ENCODE assay signal across 8 mouse cellular contexts in the genomic region with DNA sequence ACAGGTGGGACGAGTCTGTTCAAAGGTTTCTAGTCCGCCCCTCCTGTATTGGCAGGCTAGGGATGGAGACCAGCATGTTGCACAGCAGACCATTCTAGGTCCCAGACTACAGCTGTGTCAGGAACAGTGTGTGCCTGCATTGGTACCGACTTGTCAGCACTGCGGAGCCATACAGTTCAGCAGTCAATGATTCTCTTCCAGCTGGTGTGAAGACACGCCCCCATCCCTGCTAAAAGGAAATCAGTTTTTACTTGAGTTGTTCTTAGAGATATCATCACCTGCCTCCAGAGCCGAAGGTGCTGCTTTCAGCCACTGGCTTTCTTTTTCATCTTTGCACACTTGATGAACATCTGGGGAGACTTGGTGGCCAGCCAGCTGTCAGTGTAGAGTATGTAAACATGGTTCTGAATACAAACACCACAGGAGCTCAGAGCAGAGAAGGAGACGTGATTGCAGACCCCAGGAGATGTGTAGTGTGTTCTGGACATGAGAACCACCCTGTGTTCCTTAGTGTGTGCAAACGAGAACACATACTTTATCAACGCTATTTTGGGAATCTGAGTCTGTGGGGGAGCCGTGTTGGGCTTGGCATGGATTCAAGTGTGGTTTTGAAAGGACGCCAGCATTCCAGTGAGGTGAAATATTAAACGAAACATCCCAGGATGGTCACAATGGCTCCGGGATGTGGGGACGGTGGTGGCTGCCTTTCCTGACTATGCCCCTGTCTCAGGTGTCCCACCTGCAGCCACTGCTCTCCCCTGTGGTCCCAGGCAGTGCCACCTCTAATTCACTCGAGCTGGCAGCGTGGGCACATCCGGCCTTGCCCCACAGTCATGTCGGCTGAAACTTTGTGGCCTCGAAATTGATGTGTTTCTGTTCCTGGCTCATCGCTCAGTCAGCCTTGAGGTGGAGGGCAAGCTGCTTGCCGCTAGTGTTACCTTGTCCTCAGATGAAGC. TPM values are rescaled to one million over a fixed set of nuclear protein-coding genes. Genes with fewer than 3 reads are reported as not detected.
A peak's percentile ranks its signal among the peaks of the same experiment; 100 is the strongest.
DNase-seq lines count a peak whose midpoint lies in the region; ATAC-seq and TF ChIP-seq lines count a peak whose summit lies in the region.

No protein-coding gene starts in this region.

- no peaks in the 10 kb centered on the region for H3K27me3 ChIP-seq in liver, adult 2 months (ENCODE audit: control insufficient read depth, insufficient read depth, low read length)
- no peaks in the 10 kb centered on the region for H3K27me3 ChIP-seq in liver, embryonic 11.5 days (replicated peaks; ENCODE audit: control insufficient read depth, insufficient read depth, low read length)
- H3K27me3 ChIP-seq in heart, embryonic 12.5 days (replicated peaks), result no peaks in the 10 kb centered on the region
- no peaks in the 10 kb centered on the region for H3K27me3 ChIP-seq in stomach, postnatal 0 days (ENCODE audit: control insufficient read depth, insufficient read depth, low read length)
- H3K27me3 ChIP-seq in neural tube, embryonic 15.5 days (replicated peaks), result no peaks in the 10 kb centered on the region

- H3K27ac ChIP-seq in liver, adult 2 months (replicated peaks; ENCODE audit: insufficient read depth, low read depth, low read length), result no peak overlapping the region
- H3K27ac ChIP-seq in liver, embryonic 11.5 days (ENCODE audit: low read depth, low read length), result no peak overlapping the region
- peak overlapping the region; percentile 69 for H3K27ac ChIP-seq in heart, embryonic 12.5 days (ENCODE audit: poor library complexity, severe bottlenecking)
- no peak overlapping the region for H3K27ac ChIP-seq in stomach, postnatal 0 days (replicated peaks)
- H3K27ac ChIP-seq in neural tube, embryonic 15.5 days (replicated peaks), result no peak overlapping the region

- peak; percentile 6 for DNase-seq in liver, adult 2 months (ENCODE audit: extremely low read depth, low read depth, low spot score)
- DNase-seq in liver, embryonic 11.5 days (ENCODE audit: low spot score), result no peak
- peak; percentile 78 to 83 for DNase-seq in kidney, postnatal 36 days
- DNase-seq in stomach, postnatal 0 days (ENCODE audit: low spot score), result peak; percentile 53
- DNase-seq in layer of hippocampus, postnatal 25 days (ENCODE audit: extremely low spot score in 1 of 2, low spot score in 1 of 2), result no peak
- no peak for DNase-seq in gastrocnemius, postnatal 14 days

- H3K79me2 ChIP-seq in liver, adult 2 months (ENCODE audit: control insufficient read depth, insufficient read depth, low read length), result no peaks in the 10 kb centered on the region

- no peak for ATAC-seq in liver, embryonic 11.5 days (replicated peaks; ENCODE audit: low FRiP score)
- peak; percentile 70; the same call in 1 of the 2 replicates for ATAC-seq in heart, embryonic 12.5 days (ENCODE audit: insufficient number of reproducible peaks, low FRiP score)
- ATAC-seq in stomach, postnatal 0 days (ENCODE audit: low FRiP score, low TSS enrichment), result peak; percentile 45
- ATAC-seq in neural tube, embryonic 15.5 days (ENCODE audit: low FRiP score), result no peak

- WGBS in liver, adult 2 months, result 38% methylated on average over 21 of the region's 21 CpGs
- WGBS in liver, embryonic 11.5 days, result 82% methylated on average over 21 of the region's 21 CpGs
- WGBS in heart, embryonic 12.5 days, result 47% methylated on average over 21 of the region's 21 CpGs
- WGBS in stomach, postnatal 0 days, result 36% methylated on average over 21 of the region's 21 CpGs
- WGBS in neural tube, embryonic 15.5 days, result 72% methylated on average over 21 of the region's 21 CpGs

- H3K9ac ChIP-seq in liver, adult 2 months (ENCODE audit: low read depth, low read length), result no peak overlapping the region
- no peak overlapping the region for H3K9ac ChIP-seq in liver, embryonic 11.5 days (ENCODE audit: low read depth, low read length)
- no peak overlapping the region for H3K9ac ChIP-seq in heart, embryonic 12.5 days
- no peak overlapping the region for H3K9ac ChIP-seq in stomach, postnatal 0 days (ENCODE audit: low read length)
- no peak overlapping the region for H3K9ac ChIP-seq in neural tube, embryonic 15.5 days (replicated peaks)

- peaks cover 3% of the 10 kb centered on the region; the same call in 1 of the 2 replicates for H3K4me1 ChIP-seq in liver, adult 2 months (ENCODE audit: control insufficient read depth, insufficient read depth, low read length)
- H3K4me1 ChIP-seq in liver, embryonic 11.5 days (replicated peaks; ENCODE audit: control insufficient read depth, insufficient read depth, low read length), result no peaks in the 10 kb centered on the region
- peaks cover 33% of the 10 kb centered on the region for H3K4me1 ChIP-seq in heart, embryonic 12.5 days (replicated peaks)
- H3K4me1 ChIP-seq in stomach, postnatal 0 days (replicated peaks; ENCODE audit: control insufficient read depth, insufficient read depth), result no peaks in the 10 kb centered on the region
- H3K4me1 ChIP-seq in neural tube, embryonic 15.5 days, result peaks cover 13% of the 10 kb centered on the region

- H3K36me3 ChIP-seq in liver, adult 2 months (ENCODE audit: control insufficient read depth, insufficient read depth, low read length), result peaks cover 11% of the 10 kb centered on the region; the same call in 1 of the 2 replicates
- peaks cover 13% of the 10 kb centered on the region; the same call in 1 of the 2 replicates for H3K36me3 ChIP-seq in liver, embryonic 11.5 days (ENCODE audit: control insufficient read depth, insufficient read depth, low read length)
- H3K36me3 ChIP-seq in heart, embryonic 12.5 days, result peaks cover 55% of the 10 kb centered on the region
- H3K36me3 ChIP-seq in stomach, postnatal 0 days (ENCODE audit: control insufficient read depth, insufficient read depth, low read length), result peaks cover 20% of the 10 kb centered on the region
- peaks cover 69% of the 10 kb centered on the region for H3K36me3 ChIP-seq in neural tube, embryonic 15.5 days

- H3K4me3 ChIP-seq in liver, adult 2 months (ENCODE audit: insufficient read depth, low read depth, low read length), result no peak overlapping the region
- H3K4me3 ChIP-seq in liver, embryonic 11.5 days (ENCODE audit: low read depth, low read length), result no peak overlapping the region
- H3K4me3 ChIP-seq in heart, embryonic 12.5 days, result no peak overlapping the region
- no peak overlapping the region for H3K4me3 ChIP-seq in stomach, postnatal 0 days (ENCODE audit: low read depth, low read length)
- H3K4me3 ChIP-seq in neural tube, embryonic 15.5 days (replicated peaks), result no peak overlapping the region

- no peak for TF ChIP-seq EP300 in stomach, postnatal 0 days (optimal IDR thresholded peaks at IDR 0.05)

- no peak for TF ChIP-seq POLR2A in liver, adult 2 months (IDR thresholded peaks at IDR 0.05; ENCODE audit: extremely low read depth, insufficient read depth, low read length)

- no peaks in the 10 kb centered on the region for H3K9me3 ChIP-seq in liver, embryonic 11.5 days (ENCODE audit: control insufficient read depth, low read length)
- no peaks in the 10 kb centered on the region for H3K9me3 ChIP-seq in heart, embryonic 12.5 days (replicated peaks)
- no peaks in the 10 kb centered on the region for H3K9me3 ChIP-seq in stomach, postnatal 0 days (ENCODE audit: control insufficient read depth, low read length)
- H3K9me3 ChIP-seq in neural tube, embryonic 15.5 days (replicated peaks), result no peaks in the 10 kb centered on the region

- no peak overlapping the region for H3K4me2 ChIP-seq in liver, embryonic 11.5 days
- peak overlapping the region; percentile 30 for H3K4me2 ChIP-seq in heart, embryonic 12.5 days
- H3K4me2 ChIP-seq in stomach, postnatal 0 days (replicated peaks; ENCODE audit: low read depth), result peak overlapping the region; percentile 28; the same call in 1 of the 2 replicates
- H3K4me2 ChIP-seq in neural tube, embryonic 15.5 days, result no peak overlapping the region

- no peak for TF ChIP-seq CTCF in liver, adult 2 months (IDR thresholded peaks at IDR 0.05; ENCODE audit: low read depth, low read length)
- TF ChIP-seq CTCF in stomach, postnatal 0 days (IDR thresholded peaks at IDR 0.05; ENCODE audit: low read depth), result no peak

- intact Hi-C loops in gastrocnemius, postnatal 14 days (cut with DNase I; ENCODE audit: low total_unique reads), result no loop called here

RNA-seq across cellular contexts. Expression of a gene that starts 16.4 kb away (rescaled TPM):
- total RNA-seq in liver, adult 2 months (2014; rRNA removed), result 8.3 and 10.9 TPM in 2 replicates
- 10.5 and 13.9 TPM in 2 replicates for polyA plus RNA-seq in liver, adult 2 months (2012; rRNA removed)
- 18.7 and 19.9 TPM in 2 replicates for polyA plus RNA-seq in liver, embryonic 11.5 days (2014; fragmentation: Nextera tagmentation; extraction: Ambion mirVana)
- 18.5 and 18.7 TPM in 2 replicates for polyA plus RNA-seq in heart, embryonic 12.5 days (2016; fragmentation: Nextera tagmentation; extraction: Ambion mirVana)
- polyA plus RNA-seq in stomach, postnatal 0 days (2015; fragmentation: Nextera tagmentation; extraction: Ambion mirVana), result 7.3 and 7.5 TPM in 2 replicates
- 10 to 100 TPM; 60.0 to 63.3 TPM for total RNA-seq in layer of hippocampus, postnatal 25 days (2021)
- 23.9 and 24.5 TPM in 2 replicates for polyA plus RNA-seq in neural tube, embryonic 15.5 days (2015; fragmentation: Nextera tagmentation; extraction: Ambion mirVana)
- 10 to 100 TPM; 16.7 TPM for total RNA-seq in gastrocnemius, postnatal 14 days (2021)

Comparison
In these comparisons a context has a peak if more than half of its experiments do, and no peak if none do; other contexts are left out.
1. DNase-seq: peak in liver, adult 2 months (single experiment), kidney, postnatal 36 days (2 of 2) and stomach, postnatal 0 days (single experiment); none in liver, embryonic 11.5 days (single experiment), layer of hippocampus, postnatal 25 days (0 of 2) and gastrocnemius, postnatal 14 days (single experiment).
2. ATAC-seq: peak in heart, embryonic 12.5 days (single experiment) and stomach, postnatal 0 days (single experiment); none in liver, embryonic 11.5 days (single experiment) and neural tube, embryonic 15.5 days (single experiment).
3. H3K4me2 ChIP-seq: peak in heart, embryonic 12.5 days (single experiment) and stomach, postnatal 0 days (single experiment); none in liver, embryonic 11.5 days (single experiment) and neural tube, embryonic 15.5 days (single experiment).